Mouse (Mus musculus) embryonic fibroblast, embryonic 13.5 days (primary cell): ENCODE data around the gene Efcab11.

ENCODE experiments used
- CTCF ChIP-seq: IDR thresholded peaks from 2 replicates; pipeline ENCODE4 v1.5.1; 2011; ENCODE audit warnings: mild to moderate bottlenecking, control low read depth, low read length, moderate library complexity, borderline replicate concordance; ENCODE audit not compliant: insufficient read depth
- POLR2A ChIP-seq: IDR thresholded peaks from 2 replicates; pipeline ENCODE4 v1.6.1; 2011; ENCODE audit warnings: low read depth, mild to moderate bottlenecking, control low read depth, low read length, moderate library complexity

DNA sequence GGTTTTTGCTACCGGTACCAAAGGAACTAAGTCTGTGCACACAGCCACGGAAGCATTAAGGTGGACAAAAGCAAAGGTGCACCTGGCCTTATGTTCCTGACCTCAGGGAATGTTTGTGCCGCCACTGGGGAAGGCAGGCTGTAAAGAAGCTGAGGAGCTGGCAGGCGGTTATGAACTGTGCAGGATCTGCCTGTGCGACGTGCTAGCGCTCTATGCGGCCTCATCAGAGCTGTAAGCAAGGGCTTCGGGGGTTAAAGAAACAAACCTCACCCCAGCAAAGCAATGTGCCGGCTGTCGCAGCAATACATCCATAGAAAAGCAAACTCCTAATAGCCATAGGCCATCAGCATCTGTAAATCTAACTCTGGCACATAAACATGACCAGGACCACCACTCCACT lies 46.1 kb downstream of the Efcab11 start:
- TF ChIP-seq POLR2A (no peak), CTCF (no peak)
